Mouse (Mus musculus) spleen, postnatal 0 days (tissue): ENCODE measurements around the gene Gpr4. TPM values are rescaled to one million over a fixed set of nuclear protein-coding genes. Genes with fewer than 3 reads are reported as not detected.

Experiments
- microRNA counts: library from miRNA; unstranded; fragments of <30 nt; microRNA quantifications from one replicate; lab custom pipeline; 2015
- polyA plus RNA-seq: library from polyadenylated mRNA; unstranded; fragments of >200 nt; fragmentation: Nextera tagmentation; extraction: Ambion mirVana; gene quantifications from 2 replicates; pipeline ENCODE4 v1.2.1, GENCODE M21; 2015

Gpr4 gene
- polyA plus RNA-seq, result 0.59 and 0.81 TPM in 2 replicates

GRCm38 (mm10) chr7:19211996-19212755 lies at the start of gene Gpr4:
Gene Gpr4, plus strand, starts transcription at chr7:19212538.

GRCm38 (mm10) chr7:19165656-19166423 lies 46.5 kb upstream of the Gpr4 start, which contains the start of gene Gipr:
Gene Gipr, minus strand, starts transcription at chr7:19166127.

GRCm38 (mm10) chr7:19175708-19176515 lies 36.4 kb upstream of the Gpr4 start, which contains the start of gene Eml2:
Gene Eml2, plus strand, starts transcription at chr7:19176421.

GRCm38 (mm10) chr7:19227883-19228792 lies 15.8 kb downstream of the Gpr4 start, which contains the start of gene Opa3:
Gene Opa3, plus strand, starts transcription at chr7:19228334.

DNA sequence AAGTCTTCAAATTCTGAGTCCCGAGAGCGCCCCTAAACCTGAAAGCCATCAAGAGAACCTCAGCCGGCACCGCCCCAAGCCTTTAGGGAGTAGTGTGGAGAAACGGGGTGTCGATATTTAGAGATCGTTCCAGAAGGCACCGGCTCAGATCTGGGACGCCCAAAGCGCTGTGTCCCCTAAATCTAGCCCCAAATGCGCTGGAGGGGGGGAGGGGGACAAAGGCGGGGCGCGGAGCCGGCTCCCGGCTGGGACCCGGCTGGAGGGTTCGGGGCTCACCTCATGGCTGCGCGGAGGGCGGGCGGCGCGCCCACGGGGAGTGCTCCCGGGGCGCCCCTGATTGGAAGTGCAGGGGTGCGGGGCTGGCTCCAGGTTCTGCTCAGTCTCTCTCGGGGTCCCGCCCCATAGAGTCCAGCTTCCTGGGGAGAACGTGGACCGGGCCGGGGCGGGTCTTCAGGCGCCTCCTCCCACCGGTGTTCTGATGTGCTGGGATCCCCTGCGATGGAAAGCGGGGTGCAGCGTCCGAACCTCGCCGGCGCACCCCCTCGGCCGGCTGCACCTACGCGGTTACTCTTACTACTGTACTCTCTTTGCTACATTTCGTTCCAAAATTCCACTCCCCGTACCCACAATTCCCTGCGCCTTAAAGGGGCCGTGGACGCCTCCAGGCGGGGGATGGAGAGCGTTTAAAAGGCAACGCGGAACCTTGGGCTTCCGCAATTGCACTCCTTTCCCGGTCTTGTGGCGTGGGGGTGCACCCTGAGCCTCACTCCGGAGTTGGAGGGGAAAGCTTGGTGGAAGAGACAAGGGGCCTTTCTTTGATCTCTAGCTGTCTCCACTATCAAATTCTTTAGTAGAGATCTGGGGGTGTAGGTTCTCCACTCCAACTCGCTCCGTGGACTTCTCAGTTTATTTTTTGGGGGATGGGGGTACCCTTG lies 59.2 kb downstream of the Gpr4 start, which contains the start of gene Vasp:
TSS of gene Vasp (minus strand) at position 580 of the 935 bp plus-strand sequence.

MicroRNAs encoded within 50 kb of the gene (microRNA counts, 519-probe panel; counts per million panel counts)
- microRNA mmu-miR-330 (lab: Ali Mortazavi, UCI), result 88.3 counts per million

Other genes starting within 250 kb of the Gpr4 start
- not detected in 2 replicates for gene Nanos2, start 225.1 kb upstream of the Gpr4 start, polyA plus RNA-seq
- 1.1 and 1.4 TPM in 2 replicates for gene Mypop, start 221.3 kb upstream of the Gpr4 start, polyA plus RNA-seq
- 7.4 and 8.6 TPM in 2 replicates for gene Irf2bp1, start 208.5 kb upstream of the Gpr4 start, polyA plus RNA-seq
- gene Foxa3, start 189.0 kb upstream of the Gpr4 start, polyA plus RNA-seq, result 0.15 and 0.19 TPM in 2 replicates
- 11.2 and 11.7 TPM in 2 replicates for gene Sympk, start 188.2 kb upstream of the Gpr4 start, polyA plus RNA-seq
- gene Rsph6a, start 157.8 kb upstream of the Gpr4 start, polyA plus RNA-seq, result not detected in 2 replicates
- 5.5 and 7.2 TPM in 2 replicates for gene Dmwd, start 136.3 kb upstream of the Gpr4 start, polyA plus RNA-seq
- gene Dmpk, start 128.7 kb upstream of the Gpr4 start, polyA plus RNA-seq, result 9.4 and 11.5 TPM in 2 replicates
- gene Six5, start 117.9 kb upstream of the Gpr4 start, polyA plus RNA-seq, result 1.4 and 2.4 TPM in 2 replicates
- 0.25 and 0.51 TPM in 2 replicates for gene Gm4969, start 94.2 kb upstream of the Gpr4 start, polyA plus RNA-seq
- 7.2 and 8.3 TPM in 2 replicates for gene Fbxo46, start 92.7 kb upstream of the Gpr4 start, polyA plus RNA-seq
- gene Qpctl, start 63.2 kb upstream of the Gpr4 start, polyA plus RNA-seq, result 6.5 and 7.0 TPM in 2 replicates
- 84.5 and 92.5 TPM in 2 replicates for gene Snrpd2, start 62.8 kb upstream of the Gpr4 start, polyA plus RNA-seq
- 0.04 and 0.06 TPM in 2 replicates for gene Gipr, start 46.4 kb upstream of the Gpr4 start, polyA plus RNA-seq
- 3.9 and 5.1 TPM in 2 replicates for gene Eml2, start 36.1 kb upstream of the Gpr4 start, polyA plus RNA-seq
- 14.7 and 14.8 TPM in 2 replicates for gene Opa3, start 15.8 kb downstream of the Gpr4 start, polyA plus RNA-seq
- gene Vasp, start 59.3 kb downstream of the Gpr4 start, polyA plus RNA-seq, result 71.2 and 86.4 TPM in 2 replicates
- 0.18 and 0.19 TPM in 2 replicates for gene Ppm1n, start 67.5 kb downstream of the Gpr4 start, polyA plus RNA-seq
- 4.2 and 4.7 TPM in 2 replicates for gene Rtn2, start 70.1 kb downstream of the Gpr4 start, polyA plus RNA-seq
- 0.07 TPM in 1 of 2 replicates, not detected in the other for gene Fosb, start 97.5 kb downstream of the Gpr4 start, polyA plus RNA-seq
- 25.0 and 25.6 TPM in 2 replicates for gene Ercc1, start 132.2 kb downstream of the Gpr4 start, polyA plus RNA-seq
- 14.4 and 16.6 TPM in 2 replicates for gene Cd3eap, start 146.9 kb downstream of the Gpr4 start, polyA plus RNA-seq
- 1.8 and 2.3 TPM in 2 replicates for gene Ppp1r13l, start 147.2 kb downstream of the Gpr4 start, polyA plus RNA-seq
- gene Ercc2, start 169.5 kb downstream of the Gpr4 start, polyA plus RNA-seq, result 7.3 and 9.0 TPM in 2 replicates
- 0.65 and 0.82 TPM in 2 replicates for gene Klc3, start 191.6 kb downstream of the Gpr4 start, polyA plus RNA-seq
- gene Ckm, start 192.2 kb downstream of the Gpr4 start, polyA plus RNA-seq, result 0.96 and 1.4 TPM in 2 replicates
- 2.9 and 3.6 TPM in 2 replicates for gene Mark4, start 246.3 kb downstream of the Gpr4 start, polyA plus RNA-seq